Mouse (Mus musculus): ENCODE data around the gene Zyg11b.
A peak's percentile ranks its signal among the peaks of the same experiment; 100 is the strongest.

The Zyg11b gene

GRCm38 (mm10) chr4:108233654-108234053 lies 67.2 kb downstream of the Zyg11b start:
- Histone ChIP-seq H3K4me3 (replicated peaks; ENCODE audit: low read length) (no peak overlapping the region), H3K4me1 (replicated peaks; ENCODE audit: low read depth, low read length) (no peaks in the 10 kb centered on the region), H3K9me3 (ENCODE audit: low read length) (no peaks in the 10 kb centered on the region), H3K27me3 (ENCODE audit: insufficient read depth, low read length) (no peaks in the 10 kb centered on the region), H3K36me3 (ENCODE audit: insufficient read depth, low read length) (peaks cover 24% of the 10 kb centered on the region)
- TF ChIP-seq CTCF (conservative IDR thresholded peaks at IDR 0.05; ENCODE audit: low read length) (no peak), POU5F1 (IDR thresholded peaks at IDR 0.05; ENCODE audit: borderline replicate concordance, low read length) (no peak), NANOG (IDR thresholded peaks at IDR 0.05; ENCODE audit: borderline replicate concordance, low read length) (no peak)

- Histone ChIP-seq H3K4me1 (replicated peaks; ENCODE audit: low read depth, low read length) (peaks cover 63% of the 10 kb centered on the region), H3K9me3 (ENCODE audit: low read length) (no peaks in the 10 kb centered on the region), H3K27me3 (ENCODE audit: insufficient read depth, low read length) (no peaks in the 10 kb centered on the region), H3K4me3 (replicated peaks; ENCODE audit: low read length) (no peak overlapping the region), H3K36me3 (ENCODE audit: insufficient read depth, low read length) (peaks cover 8% of the 10 kb centered on the region)
- no peak for TF ChIP-seq CTCF (conservative IDR thresholded peaks at IDR 0.05; ENCODE audit: low read length)
- TF ChIP-seq POU5F1 (IDR thresholded peaks at IDR 0.05; ENCODE audit: borderline replicate concordance, low read length) = no peak
- TF ChIP-seq NANOG (IDR thresholded peaks at IDR 0.05; ENCODE audit: borderline replicate concordance, low read length) = no peak
Observed at GRCm38 (mm10) chr4:108225341-108225872, 75.5 kb downstream of the Zyg11b start.

GRCm38 (mm10) chr4:108222507-108222906 lies 78.4 kb downstream of the Zyg11b start:
- Histone ChIP-seq H3K4me3 (replicated peaks; ENCODE audit: low read length) (no peak overlapping the region), H3K27me3 (ENCODE audit: insufficient read depth, low read length) (no peaks in the 10 kb centered on the region), H3K36me3 (ENCODE audit: insufficient read depth, low read length) (peaks cover 8% of the 10 kb centered on the region), H3K4me1 (replicated peaks; ENCODE audit: low read depth, low read length) (peaks cover 82% of the 10 kb centered on the region), H3K9me3 (ENCODE audit: low read length) (no peaks in the 10 kb centered on the region)
- TF ChIP-seq POU5F1 (IDR thresholded peaks at IDR 0.05; ENCODE audit: borderline replicate concordance, low read length) = no peak
- TF ChIP-seq CTCF (conservative IDR thresholded peaks at IDR 0.05; ENCODE audit: low read length) = no peak
- TF ChIP-seq NANOG (IDR thresholded peaks at IDR 0.05; ENCODE audit: borderline replicate concordance, low read length) = no peak

- Histone ChIP-seq H3K4me1 (replicated peaks; ENCODE audit: low read depth, low read length) (peaks cover 70% of the 10 kb centered on the region), H3K36me3 (ENCODE audit: insufficient read depth, low read length) (peaks cover 13% of the 10 kb centered on the region), H3K9me3 (ENCODE audit: low read length) (no peaks in the 10 kb centered on the region), H3K4me3 (replicated peaks; ENCODE audit: low read length) (peak overlapping the region; percentile 81), H3K27me3 (ENCODE audit: insufficient read depth, low read length) (no peaks in the 10 kb centered on the region)
- TF ChIP-seq NANOG (IDR thresholded peaks at IDR 0.05; ENCODE audit: borderline replicate concordance, low read length) = peak; percentile 95
- no peak for TF ChIP-seq CTCF (conservative IDR thresholded peaks at IDR 0.05; ENCODE audit: low read length)
- TF ChIP-seq POU5F1 (IDR thresholded peaks at IDR 0.05; ENCODE audit: borderline replicate concordance, low read length) = peak; percentile 76; the same call in 1 of the 2 replicates
Observed at GRCm38 (mm10) chr4:108219019-108219418, 81.9 kb downstream of the Zyg11b start.

- peak within 1 kb of the TSS; percentile 81 for H3K4me3 ChIP-seq (replicated peaks; ENCODE audit: low read length)
- peaks cover 67% of the 10 kb centered on the region for H3K4me1 ChIP-seq (replicated peaks; ENCODE audit: low read depth, low read length)
- no peaks in the 10 kb centered on the region for H3K27me3 ChIP-seq (ENCODE audit: insufficient read depth, low read length)
- peaks cover 13% of the 10 kb centered on the region for H3K36me3 ChIP-seq (ENCODE audit: insufficient read depth, low read length)
- TF ChIP-seq POU5F1 (IDR thresholded peaks at IDR 0.05; ENCODE audit: borderline replicate concordance, low read length) (no peak), CTCF (conservative IDR thresholded peaks at IDR 0.05; ENCODE audit: low read length) (no peak), NANOG (IDR thresholded peaks at IDR 0.05; ENCODE audit: borderline replicate concordance, low read length) (no peak)
- no peaks in the 10 kb centered on the region for H3K9me3 ChIP-seq (ENCODE audit: low read length)
Observed at GRCm38 (mm10) chr4:108217332-108218179, 83.3 kb downstream of the Zyg11b start, which contains the start of gene Zyg11a. Zyg11a (minus strand) TSS chr4:108218048.

- Histone ChIP-seq H3K9me3 (ENCODE audit: low read length) (no peaks in the 10 kb centered on the region), H3K4me1 (replicated peaks; ENCODE audit: low read depth, low read length) (peaks cover 40% of the 10 kb centered on the region), H3K27me3 (ENCODE audit: insufficient read depth, low read length) (no peaks in the 10 kb centered on the region), H3K4me3 (replicated peaks; ENCODE audit: low read length) (no peak overlapping the region), H3K36me3 (ENCODE audit: insufficient read depth, low read length) (peaks cover 27% of the 10 kb centered on the region)
- TF ChIP-seq CTCF (conservative IDR thresholded peaks at IDR 0.05; ENCODE audit: low read length) = no peak
- TF ChIP-seq POU5F1 (IDR thresholded peaks at IDR 0.05; ENCODE audit: borderline replicate concordance, low read length) = no peak
- no peak for TF ChIP-seq NANOG (IDR thresholded peaks at IDR 0.05; ENCODE audit: borderline replicate concordance, low read length)
Observed at GRCm38 (mm10) chr4:108213023-108213422, 87.9 kb downstream of the Zyg11b start.

GRCm38 (mm10) chr4:108204629-108205028 lies 96.3 kb downstream of the Zyg11b start:
- H3K27me3 ChIP-seq (ENCODE audit: insufficient read depth, low read length) = no peaks in the 10 kb centered on the region
- TF ChIP-seq NANOG (IDR thresholded peaks at IDR 0.05; ENCODE audit: borderline replicate concordance, low read length) = no peak
- no peak for TF ChIP-seq CTCF (conservative IDR thresholded peaks at IDR 0.05; ENCODE audit: low read length)
- TF ChIP-seq POU5F1 (IDR thresholded peaks at IDR 0.05; ENCODE audit: borderline replicate concordance, low read length) = no peak

GRCm38 (mm10) chr4:108199236-108199635 lies 101.7 kb downstream of the Zyg11b start:
- TF ChIP-seq POU5F1 (IDR thresholded peaks at IDR 0.05; ENCODE audit: borderline replicate concordance, low read length) (no peak), NANOG (IDR thresholded peaks at IDR 0.05; ENCODE audit: borderline replicate concordance, low read length) (no peak)
- H3K9me3 ChIP-seq (ENCODE audit: low read length) = no peaks in the 10 kb centered on the region
- peaks cover 90% of the 10 kb centered on the region for H3K36me3 ChIP-seq (ENCODE audit: insufficient read depth, low read length)
- no peaks in the 10 kb centered on the region for H3K27me3 ChIP-seq (ENCODE audit: insufficient read depth, low read length)
- no peak overlapping the region for H3K4me3 ChIP-seq (replicated peaks; ENCODE audit: low read length)
- peaks cover 26% of the 10 kb centered on the region for H3K4me1 ChIP-seq (replicated peaks; ENCODE audit: low read depth, low read length)

More at GRCm38 (mm10) chr4:108204629-108205028, 96.3 kb downstream of the Zyg11b start:
- Histone ChIP-seq H3K36me3 (ENCODE audit: insufficient read depth, low read length) (peaks cover 85% of the 10 kb centered on the region), H3K4me3 (replicated peaks; ENCODE audit: low read length) (no peak overlapping the region), H3K9me3 (ENCODE audit: low read length) (no peaks in the 10 kb centered on the region), H3K4me1 (replicated peaks; ENCODE audit: low read depth, low read length) (no peaks in the 10 kb centered on the region)

All from E14TG2a.4 (cell line).